Mouse (Mus musculus) MEL (cell line): ENCODE data around the gene Tesmin. TPM values are rescaled to one million over a fixed set of nuclear protein-coding genes. Genes with fewer than 3 reads are reported as not detected.

ENCODE experiments used
- DNase-seq: peaks from one replicate; pipeline ENCODE4 v3.0.0; 2011; ENCODE audit warnings: low read depth, low spot score
- H3K27ac ChIP-seq: 2 replicates; pipeline ENCODE4 v1.5.1; 2012; ENCODE audit warnings: low read depth, mild to moderate bottlenecking, control low read depth, low read length, moderate library complexity; ENCODE audit not compliant: control insufficient read depth
- H3K27me3 ChIP-seq, 2 experiments: fragments of 150-350 bp in 1 of 2; sonication (generic) in 1 of 2; 2 replicates each; pipeline ENCODE4 v1.6.1; 2012; ENCODE audit warnings: low read length in 2 of 2, mild to moderate bottlenecking in 2 of 2, improper control_type of control experiment in 1 of 2, moderate library complexity in 1 of 2; ENCODE audit not compliant: insufficient read depth in 2 of 2, control insufficient read depth in 1 of 2
- H3K36me3 ChIP-seq, 2 experiments: 2 replicates each; pipeline ENCODE4 v1.6.1; 2012 to 2014; ENCODE audit warnings: low read length in 2 of 2, improper control_type of control experiment in 1 of 2, inconsistent platforms in 1 of 2, mild to moderate bottlenecking in 1 of 2; ENCODE audit not compliant: insufficient read depth in 2 of 2, control insufficient read depth in 1 of 2
- H3K4me1 ChIP-seq, 2 experiments: fragments of 150-350 bp in 1 of 2; sonication (generic) in 1 of 2; 2 replicates each; pipeline ENCODE4 v1.6.1; 2012; ENCODE audit warnings: low read length in 2 of 2, improper control_type of control experiment in 1 of 2, mild to moderate bottlenecking in 1 of 2; ENCODE audit not compliant: insufficient read depth in 2 of 2, control insufficient read depth in 1 of 2
- H3K4me3 ChIP-seq, 2 experiments: fragments of 150-350 bp in 1 of 2; sonication (generic) in 1 of 2; 2 replicates each; pipeline ENCODE4 v1.5.1; 2012; ENCODE audit warnings: low read depth in 2 of 2, low read length in 2 of 2, mild to moderate bottlenecking in 2 of 2, moderate library complexity in 2 of 2, control low read depth in 1 of 2, improper control_type of control experiment in 1 of 2; ENCODE audit not compliant: control insufficient read depth in 1 of 2, insufficient read depth in 1 of 2
- H3K79me2 ChIP-seq: 2 replicates; pipeline ENCODE4 v1.6.1; 2012; ENCODE audit warnings: mild to moderate bottlenecking, low read length, moderate library complexity; ENCODE audit not compliant: control insufficient read depth, poor library complexity, insufficient read depth
- H3K9ac ChIP-seq: 2 replicates; pipeline ENCODE4 v1.6.1; 2012; ENCODE audit warnings: low read depth, mild to moderate bottlenecking, control low read depth, low read length, moderate library complexity; ENCODE audit not compliant: control insufficient read depth, poor library complexity, severe bottlenecking
- H3K9me3 ChIP-seq: fragments of 150-350 bp; sonication (generic); replicated peaks from 2 replicates; pipeline ENCODE4 v1.6.1; 2012; ENCODE audit warnings: mild to moderate bottlenecking, low read length, improper control_type of control experiment, moderate library complexity; ENCODE audit not compliant: insufficient read depth
- CHD2 ChIP-seq: IDR thresholded peaks from 2 replicates; pipeline ENCODE4 v1.6.1; 2011; ENCODE audit warnings: low read length, improper control_type of control experiment
- ETS1 ChIP-seq: IDR thresholded peaks from 2 replicates; pipeline ENCODE4 v1.6.1; 2012; ENCODE audit warnings: low read depth, mild to moderate bottlenecking, inconsistent platforms, low read length, improper control_type of control experiment, moderate library complexity
- HCFC1 ChIP-seq: IDR thresholded peaks from 2 replicates; pipeline ENCODE4 v1.6.1; 2012; ENCODE audit warnings: low read depth, mild to moderate bottlenecking, inconsistent platforms, low read length, improper control_type of control experiment, moderate library complexity
- JUND ChIP-seq: IDR thresholded peaks from 2 replicates; pipeline ENCODE4 v1.6.1; 2011; ENCODE audit warnings: low read depth, mild to moderate bottlenecking, improper control_type of control experiment, low read length
- MAZ ChIP-seq: IDR thresholded peaks from 2 replicates; pipeline ENCODE4 v1.6.1; 2012; ENCODE audit warnings: low read depth, mild to moderate bottlenecking, inconsistent platforms, low read length, improper control_type of control experiment
- MXI1 ChIP-seq: IDR thresholded peaks from 2 replicates; pipeline ENCODE4 v1.6.1; 2011; ENCODE audit warnings: mild to moderate bottlenecking, low read depth, low read length, improper control_type of control experiment
- MYB ChIP-seq: IDR thresholded peaks from 2 replicates; pipeline ENCODE4 v1.6.1; 2011; ENCODE audit warnings: mild to moderate bottlenecking, low read depth, low read length, improper control_type of control experiment
- MYC ChIP-seq: IDR thresholded peaks from 2 replicates; pipeline ENCODE4 v1.6.1; 2011; ENCODE audit warnings: low read depth, mild to moderate bottlenecking, low read length, improper control_type of control experiment, moderate library complexity
- NELFE ChIP-seq: IDR thresholded peaks from 2 replicates; pipeline ENCODE4 v1.6.1; 2011; ENCODE audit warnings: low read depth, low read length, improper control_type of control experiment
- POLR2AphosphoS2 ChIP-seq: IDR thresholded peaks from 2 replicates; pipeline ENCODE4 v1.6.1; 2011; ENCODE audit warnings: low read length, improper control_type of control experiment
- RCOR1 ChIP-seq: IDR thresholded peaks from 2 replicates; pipeline ENCODE4 v1.6.1; 2012; ENCODE audit warnings: low read depth, mild to moderate bottlenecking, inconsistent platforms, low read length, improper control_type of control experiment
- SMC3 ChIP-seq: IDR thresholded peaks from 2 replicates; pipeline ENCODE4 v1.6.1; 2011; ENCODE audit warnings: low read depth, low read length, improper control_type of control experiment
- TAL1 ChIP-seq: IDR thresholded peaks from 2 replicates; pipeline ENCODE4 v1.6.1; 2012; ENCODE audit warnings: mild to moderate bottlenecking, inconsistent platforms, low read length, moderate library complexity, mixed read lengths
- TBP ChIP-seq: IDR thresholded peaks from 2 replicates; pipeline ENCODE4 v1.8.0; 2011; ENCODE audit warnings: low read depth, low read length, improper control_type of control experiment
- TCF12 ChIP-seq: IDR thresholded peaks from 2 replicates; pipeline ENCODE4 v1.6.1; 2014; ENCODE audit warnings: low read depth, mild to moderate bottlenecking, inconsistent platforms, low read length, improper control_type of control experiment, moderate library complexity
- UBTF ChIP-seq: IDR thresholded peaks from 2 replicates; pipeline ENCODE4 v1.6.1; 2012; ENCODE audit warnings: low read depth, mild to moderate bottlenecking, inconsistent platforms, low read length, improper control_type of control experiment, moderate library complexity, borderline replicate concordance; ENCODE audit not compliant: insufficient read depth
- ZC3H11A ChIP-seq: IDR thresholded peaks from 2 replicates; pipeline ENCODE4 v1.6.1; 2012; ENCODE audit warnings: low read depth, mild to moderate bottlenecking, inconsistent platforms, low read length, improper control_type of control experiment
- ZMIZ1 ChIP-seq: IDR thresholded peaks from 2 replicates; pipeline ENCODE4 v1.6.1; 2012; ENCODE audit warnings: low read depth, mild to moderate bottlenecking, inconsistent platforms, low read length, improper control_type of control experiment, moderate library complexity
- ZNF384 ChIP-seq: IDR thresholded peaks from 2 replicates; pipeline ENCODE4 v1.6.1; 2012; ENCODE audit warnings: low read depth, mild to moderate bottlenecking, inconsistent platforms, low read length, improper control_type of control experiment
- polyA plus RNA-seq, 2 experiments: library from polyadenylated mRNA; stranded (reverse) in 1 of 2; unstranded in 1 of 2; fragments of >175 nt in 1 of 2; fragments of >200 nt in 1 of 2; gene quantifications; 2 replicates each; pipeline versions ENCODE4 v1.2.1 to v1.2.4; 2012; ENCODE audit warnings: low replicate concordance in 2 of 2, low read depth in 1 of 2; ENCODE audit not compliant: insufficient read length in 2 of 2, insufficient read depth in 1 of 2, missing spikeins in 1 of 2
- total RNA-seq: library from RNA; depleted of rRNA; stranded (reverse); fragments of 300-350 nt; gene quantifications from 2 replicates; pipeline ENCODE4 v1.2.3, GENCODE M21; 2012

Tesmin gene
- total and polyA plus RNA-seq, 3 experiments: 2.1 to 2.2 TPM; not detected in 1

DNA sequence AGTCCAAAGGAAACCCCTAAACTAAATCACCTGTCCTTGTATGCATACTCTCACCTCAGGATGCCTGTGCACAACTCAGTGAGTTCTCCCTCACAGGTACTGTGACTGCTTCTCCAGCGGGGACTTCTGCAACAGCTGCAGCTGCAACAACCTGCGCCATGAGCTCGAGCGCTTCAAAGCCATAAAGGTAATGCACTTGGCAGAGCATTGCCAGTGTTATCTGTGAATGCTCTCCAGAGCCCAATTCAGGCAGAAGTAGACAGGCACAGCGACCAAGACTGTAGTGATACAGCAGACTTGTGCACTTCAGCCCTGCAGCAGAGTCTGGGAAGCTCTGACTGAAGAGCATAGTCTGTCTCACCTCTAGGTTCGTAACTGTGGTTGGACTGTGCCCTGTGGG, 13.7 kb downstream of the Tesmin start:
- TF ChIP-seq RCOR1 (no peak), HCFC1 (no peak), MAZ (no peak), CHD2 (no peak), MYC (no peak), TBP (no peak), ZNF384 (no peak), ZC3H11A (no peak), MYB (no peak), SMC3 (no peak), NELFE (no peak), MXI1 (no peak), TAL1 (no peak), ETS1 (no peak), TCF12 (no peak), ZMIZ1 (no peak), JUND (no peak), UBTF (no peak), POLR2AphosphoS2 (no peak)
- H3K79me2 ChIP-seq: no peaks in the 10 kb centered on the region
- H3K27me3 ChIP-seq: no peaks in the 10 kb centered on the region
- no peaks in the 10 kb centered on the region for H3K9me3 ChIP-seq
- DNase-seq: no peak
- no peaks in the 10 kb centered on the region for H3K4me1 ChIP-seq
- H3K4me3 ChIP-seq: no peak overlapping the region
- no peak overlapping the region for H3K9ac ChIP-seq
- no peaks in the 10 kb centered on the region for H3K36me3 ChIP-seq
- no peak overlapping the region for H3K27ac ChIP-seq

DNA sequence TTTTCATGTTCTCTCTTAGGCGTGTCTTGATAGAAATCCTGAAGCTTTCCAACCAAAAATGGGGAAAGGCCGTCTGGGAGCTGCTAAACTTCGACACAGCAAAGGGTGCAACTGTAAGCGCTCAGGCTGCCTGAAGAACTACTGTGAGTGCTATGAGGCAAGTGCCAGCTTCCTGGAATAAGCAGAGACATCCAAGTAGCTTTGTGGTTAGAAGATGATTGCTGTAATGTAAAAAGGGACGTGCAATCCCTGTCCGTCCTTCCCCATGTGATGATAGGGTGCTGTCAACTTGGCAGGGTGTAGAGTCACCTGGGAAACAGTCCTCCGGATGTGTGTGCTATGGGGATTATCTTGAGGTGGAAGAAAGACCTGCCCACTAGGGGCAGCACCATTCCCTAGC, 15.4 kb downstream of the Tesmin start:
- no peaks in the 10 kb centered on the region for H3K4me1 ChIP-seq
- no peak for TF ChIP-seq MAZ
- no peaks in the 10 kb centered on the region for H3K79me2 ChIP-seq
- no peaks in the 10 kb centered on the region for H3K27me3 ChIP-seq
- no peak overlapping the region for H3K27ac ChIP-seq
- no peak overlapping the region for H3K4me3 ChIP-seq
- H3K9me3 ChIP-seq: no peaks in the 10 kb centered on the region
- H3K9ac ChIP-seq: no peak overlapping the region
- H3K36me3 ChIP-seq: no peaks in the 10 kb centered on the region
- no peak for DNase-seq
